Mouse (Mus musculus) left cerebral cortex, adult 8-10 months (tissue): Measurements from ENCODE around the gene Olfr508. TPM values are rescaled to one million over a fixed set of nuclear protein-coding genes. Genes with fewer than 3 reads are reported as not detected.
"Not testable (repeated sequence)": the region's sequence is repeated elsewhere in the genome, so short reads cannot be mapped to it uniquely, and the experiment has no call there.

Experiments used
- DNase-seq, 2 experiments: peaks; one replicate each; pipeline ENCODE4 v3.0.0; 2022; ENCODE audit warnings: low spot score in 2 of 2
- total RNA-seq, 4 experiments: library from RNA; stranded (reverse); gene quantifications; 2 replicates each; pipeline ENCODE4 v1.2.4; 2022

Olfr508 gene
- not detected for total RNA-seq

GRCm38 (mm10) chr7:108629694-108630093 is at the start of gene Olfr508:
Gene Olfr508 (plus strand): TSS chr7:108629994.
- DNase-seq, result no peak

GRCm38 (mm10) chr7:108589797-108590196 is 40.0 kb upstream of the Olfr508 start:
- no peak for DNase-seq

- DNase-seq, result not testable (repeated sequence)
Observed at GRCm38 (mm10) chr7:108601916-108602315, 27.9 kb upstream of the Olfr508 start.

- DNase-seq, result no peak
Observed at GRCm38 (mm10) chr7:108610487-108610886, 19.3 kb upstream of the Olfr508 start, which contains the start of gene Olfr506. Gene Olfr506 (plus strand): TSS chr7:108610787.

- DNase-seq, result no peak
Observed at GRCm38 (mm10) chr7:108614110-108614509, 15.7 kb upstream of the Olfr508 start.

- not testable (repeated sequence) for DNase-seq
Observed at GRCm38 (mm10) chr7:108616781-108617180, 13.0 kb upstream of the Olfr508 start.

GRCm38 (mm10) chr7:108621514-108621913 is 8.3 kb upstream of the Olfr508 start, which contains the start of gene Olfr507:
Gene Olfr507 (plus strand): TSS chr7:108621814.
- DNase-seq, result no peak

- no peak for DNase-seq
Observed at GRCm38 (mm10) chr7:108651806-108652205, 22.0 kb downstream of the Olfr508 start, which contains the start of gene Olfr509. Gene Olfr509 (minus strand): TSS chr7:108651906.

- no peak for DNase-seq
Observed at GRCm38 (mm10) chr7:108662419-108662818, 32.6 kb downstream of the Olfr508 start.

- no peak for DNase-seq
Observed at GRCm38 (mm10) chr7:108666118-108666517, 36.3 kb downstream of the Olfr508 start, which contains the start of gene Olfr510. Gene Olfr510 (plus strand): TSS chr7:108666418.

- no peak for DNase-seq
Observed at GRCm38 (mm10) chr7:108671058-108671457, 41.3 kb downstream of the Olfr508 start.

GRCm38 (mm10) chr7:108678886-108679285 is 49.1 kb downstream of the Olfr508 start:
- DNase-seq, result no peak

Other genes with a start within 250 kb of the Olfr508 start
- not detected for gene Olfr495, start 236.8 kb upstream of the Olfr508 start, total RNA-seq
- gene Olfr497, start 209.6 kb upstream of the Olfr508 start, total RNA-seq, result not detected
- gene Olfr498, start 164.7 kb upstream of the Olfr508 start, total RNA-seq, result not detected
- not detected for gene Olfr502, start 104.9 kb upstream of the Olfr508 start, total RNA-seq
- gene Olfr503, start 85.5 kb upstream of the Olfr508 start, total RNA-seq, result not detected
- not detected for gene Olfr504, start 64.2 kb upstream of the Olfr508 start, total RNA-seq
- not detected for gene Olfr506, start 19.2 kb upstream of the Olfr508 start, total RNA-seq
- not detected for gene Olfr507, start 8.2 kb upstream of the Olfr508 start, total RNA-seq
- gene Olfr509, start 21.9 kb downstream of the Olfr508 start, total RNA-seq, result not detected
- not detected for gene Olfr510, start 36.4 kb downstream of the Olfr508 start, total RNA-seq
- gene Olfr512, start 83.3 kb downstream of the Olfr508 start, total RNA-seq, result not detected
- gene Olfr513, start 121.0 kb downstream of the Olfr508 start, total RNA-seq, result not detected
- gene Olfr514, start 196.0 kb downstream of the Olfr508 start, total RNA-seq, result not detected
- gene Olfr516, start 220.5 kb downstream of the Olfr508 start, total RNA-seq, result not detected
- gene Olfr517, start 242.4 kb downstream of the Olfr508 start, total RNA-seq, result not detected